Mouse (Mus musculus) G1E (cell line): ENCODE data around the gene Gm48552. TPM values are rescaled to one million over a fixed set of nuclear protein-coding genes. Genes with fewer than 3 reads are reported as not detected.
A peak's percentile ranks its signal among the peaks of the same experiment; 100 is the strongest.

Experiments used
- ATAC-seq: 2 replicates; pipeline ENCODE4 v1.8.0; 2016; ENCODE audit warnings: mild to moderate bottlenecking; ENCODE audit not compliant: insufficient number of reproducible peaks, poor library complexity, low FRiP score, severe bottlenecking; ENCODE audit errors: extremely low read depth
- DNase-seq: peaks from one replicate; pipeline ENCODE4 v3.0.0; 2012; ENCODE audit warnings: low spot score
- H3K27me3 ChIP-seq: 2 replicates; pipeline ENCODE4 v1.6.1; 2012; ENCODE audit warnings: mild to moderate bottlenecking, low read length, inconsistent platforms; ENCODE audit not compliant: insufficient read depth
- H3K36me3 ChIP-seq: replicated peaks from 2 replicates; pipeline ENCODE3; 2012; ENCODE audit warnings: mild to moderate bottlenecking, inconsistent platforms
- H3K4me1 ChIP-seq: 2 replicates; pipeline ENCODE4 v1.6.1; 2012; ENCODE audit warnings: low read depth, low read length, inconsistent platforms, mixed read lengths; ENCODE audit not compliant: insufficient read depth
- H3K4me3 ChIP-seq: 2 replicates; pipeline ENCODE4 v1.5.1; 2012; ENCODE audit warnings: low read depth, mild to moderate bottlenecking, inconsistent platforms, low read length, moderate library complexity, mixed read lengths
- H3K9me3 ChIP-seq: replicated peaks from 2 replicates; pipeline ENCODE4 v1.6.1; 2012; ENCODE audit warnings: inconsistent platforms
- CTCF ChIP-seq: IDR thresholded peaks from 2 replicates; pipeline ENCODE4 v1.5.1; 2012; ENCODE audit warnings: low read depth, low read length, inconsistent platforms, mixed read lengths
- GATA1 ChIP-seq: IDR thresholded peaks from 2 replicates; pipeline ENCODE4 v1.6.1; 2012; ENCODE audit warnings: borderline replicate concordance, low read length, inconsistent platforms, mixed read lengths
- GATA2 ChIP-seq: IDR thresholded peaks from 2 replicates; pipeline ENCODE4 v1.6.1; 2012; ENCODE audit warnings: low read depth, low read length, inconsistent platforms, borderline replicate concordance
- POLR2AphosphoS5 ChIP-seq: IDR thresholded peaks from 2 replicates; pipeline ENCODE4 v1.6.1; 2012; ENCODE audit warnings: low read depth, low read length, inconsistent platforms; ENCODE audit not compliant: insufficient replicate concordance
- TAL1 ChIP-seq: conservative IDR thresholded peaks from 2 replicates; pipeline ENCODE4 v1.6.1; 2012; ENCODE audit warnings: low read depth, low read length, inconsistent platforms, mixed read lengths
- polyA plus RNA-seq: library from polyadenylated mRNA; stranded (reverse); fragments of >175 nt; gene quantifications from 2 replicates; pipeline ENCODE4 v1.2.3, GENCODE M21; 2012
- total RNA-seq, 2 experiments: library from RNA; stranded (forward) in 1 of 2; stranded (reverse) in 1 of 2; fragments of 200-1000 nt in 1 of 2; fragments of >200 nt in 1 of 2; fragmentation: Nextera tagmentation in 1 of 2; gene quantifications; 2 replicates each; pipeline ENCODE4 v1.2.3; 2014 to 2017

Gene Gm48552
- total and polyA plus RNA-seq, 3 experiments: 0.38 to 7.4 (median 1.2) TPM

DNA sequence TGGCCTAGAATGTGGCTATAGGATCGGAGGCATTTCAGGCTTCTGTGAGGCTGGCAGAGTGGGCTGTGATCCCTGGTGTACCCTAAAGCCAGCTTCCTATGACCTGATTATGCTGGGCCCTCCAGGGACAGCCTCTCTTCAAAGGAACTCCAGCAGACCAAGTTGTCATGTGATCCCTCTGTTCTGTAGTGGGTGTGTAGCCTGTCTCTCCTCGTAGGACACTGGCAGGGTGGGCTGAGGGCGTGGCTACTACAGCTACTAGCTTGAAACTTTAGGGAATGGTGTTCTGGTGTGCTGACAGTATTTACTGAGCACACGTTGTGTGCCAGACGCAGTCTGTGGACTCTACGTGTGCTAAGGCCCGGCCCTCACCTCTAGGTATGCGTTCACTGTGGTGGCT lies 28.1 kb upstream of the Gm48552 start:
- peaks cover 93% of the 10 kb centered on the region for H3K4me1 ChIP-seq
- peaks cover 72% of the 10 kb centered on the region for H3K36me3 ChIP-seq
- H3K9me3 ChIP-seq: no peaks in the 10 kb centered on the region
- no peaks in the 10 kb centered on the region for H3K27me3 ChIP-seq
- DNase-seq (peak; percentile 47), ATAC-seq (peak; percentile 47)
- TF ChIP-seq POLR2AphosphoS5 (no peak), CTCF (no peak), GATA2 (no peak), GATA1 (no peak), TAL1 (no peak)
- peak overlapping the region; percentile 66; the same call in 1 of the 2 replicates for H3K4me3 ChIP-seq

DNA sequence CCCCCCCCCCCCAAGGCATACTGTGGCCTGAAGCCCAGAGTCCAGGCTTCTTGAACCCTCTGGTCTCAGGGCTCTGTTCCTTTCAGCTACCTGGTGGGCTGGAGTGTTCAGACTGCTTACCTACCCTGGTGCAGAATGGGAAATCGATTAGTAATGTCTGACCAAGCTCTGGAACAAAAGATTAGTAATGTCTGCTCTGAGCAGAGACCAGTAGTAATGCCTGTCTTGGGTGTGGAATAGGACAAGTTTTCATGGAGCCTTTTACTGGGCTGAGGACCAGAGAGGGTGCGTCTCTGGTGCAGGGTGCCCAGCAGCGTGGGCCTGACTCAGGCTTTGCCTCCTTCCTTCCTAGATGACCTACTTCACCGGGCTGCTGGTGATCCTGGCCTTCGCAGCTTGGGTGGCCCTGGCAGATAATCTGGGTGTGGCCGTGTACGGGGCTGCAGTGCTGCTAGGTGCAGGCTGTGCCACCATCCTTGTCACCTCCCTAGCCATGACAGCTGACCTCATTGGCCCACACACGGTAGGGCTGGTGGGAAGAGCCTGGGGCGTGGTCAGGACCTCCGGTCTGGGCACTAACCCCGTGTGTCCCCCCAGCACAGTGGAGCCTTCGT lies 26.4 kb upstream of the Gm48552 start:
- H3K27me3 ChIP-seq: no peaks in the 10 kb centered on the region
- H3K36me3 ChIP-seq: peaks cover 89% of the 10 kb centered on the region
- DNase-seq (no peak), ATAC-seq (no peak)
- H3K9me3 ChIP-seq: no peaks in the 10 kb centered on the region
- H3K4me3 ChIP-seq: peak overlapping the region; percentile 64; the same call in 1 of the 2 replicates
- H3K4me1 ChIP-seq: peaks cover 96% of the 10 kb centered on the region
- TF ChIP-seq POLR2AphosphoS5 (no peak), TAL1 (no peak), CTCF (no peak), GATA2 (no peak), GATA1 (no peak)

DNA sequence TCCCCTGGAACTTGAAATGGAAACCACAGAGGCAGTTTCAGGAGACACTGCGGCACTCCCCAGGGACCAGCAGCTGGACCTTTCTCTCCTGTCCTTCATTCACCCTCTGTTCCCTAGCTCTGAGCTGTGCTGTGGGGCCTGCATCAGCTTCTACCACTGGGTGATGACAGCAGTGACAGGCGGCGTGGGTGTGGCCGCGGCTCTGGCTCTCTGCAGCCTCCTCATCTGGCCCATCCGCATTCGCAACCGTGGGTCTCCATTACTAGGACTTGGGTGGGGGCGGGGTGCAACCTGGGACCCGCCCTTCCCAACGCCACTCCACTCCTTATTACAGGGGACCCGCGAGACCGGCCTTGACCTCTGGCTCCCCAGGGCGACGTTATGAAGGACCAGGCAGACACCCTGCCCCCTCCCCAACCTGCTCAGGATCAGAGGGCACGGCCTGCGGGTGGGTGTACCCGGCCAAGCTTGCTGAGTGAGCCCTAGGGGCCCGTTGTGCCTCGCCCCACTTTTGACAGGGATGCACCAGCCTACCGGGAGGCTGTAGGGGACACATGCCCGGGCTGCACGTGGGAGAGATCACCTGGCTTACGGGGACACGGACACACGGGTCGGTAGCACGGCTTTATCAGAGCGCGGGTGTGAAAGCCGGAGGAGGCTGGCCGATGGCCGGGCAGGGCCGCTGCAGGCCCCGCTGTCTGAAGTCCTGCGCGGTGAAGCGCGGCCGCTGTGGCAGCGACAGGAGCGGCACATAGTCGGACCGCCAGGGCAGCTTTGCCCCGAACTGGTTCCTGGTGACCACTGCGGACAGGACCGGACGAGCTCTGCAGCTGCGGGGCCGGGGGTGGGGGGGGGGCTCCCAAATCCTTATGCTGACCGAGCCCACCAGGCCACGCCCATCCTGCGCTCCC lies 25.1 kb upstream of the Gm48552 start:
- Histone ChIP-seq H3K4me1 (peaks cover 96% of the 10 kb centered on the region), H3K36me3 (peaks cover 99% of the 10 kb centered on the region), H3K27me3 (no peaks in the 10 kb centered on the region), H3K9me3 (no peaks in the 10 kb centered on the region), H3K4me3 (peak overlapping the region; percentile 34; the same call in 1 of the 2 replicates)
- TF ChIP-seq CTCF (no peak), TAL1 (no peak), POLR2AphosphoS5 (no peak), GATA2 (no peak)
- DNase-seq: no peak
- ATAC-seq: no peak

DNA sequence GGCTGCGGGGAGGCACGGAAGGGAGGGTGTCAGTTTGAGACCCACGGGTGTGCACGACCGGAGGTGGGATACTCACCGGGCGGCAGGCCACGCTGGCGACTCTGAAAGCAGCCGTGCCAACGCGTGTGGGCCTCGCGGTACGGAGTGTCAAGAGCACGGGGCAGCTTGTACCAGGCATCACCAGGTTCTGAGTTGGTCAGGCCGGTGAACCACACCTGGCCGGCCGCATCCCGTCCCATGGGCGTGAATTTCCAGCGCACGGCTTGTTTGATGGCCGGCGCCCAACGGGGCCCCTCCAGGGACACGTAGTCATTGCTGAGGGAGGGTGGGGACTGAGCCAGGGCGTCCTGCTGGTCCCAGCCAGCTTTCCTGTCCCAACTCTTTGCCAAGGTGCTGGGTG lies 24.1 kb upstream of the Gm48552 start:
- no peak for DNase-seq
- Histone ChIP-seq H3K27me3 (no peaks in the 10 kb centered on the region), H3K36me3 (peaks cover 100% of the 10 kb centered on the region), H3K4me1 (peaks cover 92% of the 10 kb centered on the region), H3K9me3 (no peaks in the 10 kb centered on the region), H3K4me3 (peak overlapping the region; percentile 24; the same call in 1 of the 2 replicates)
- ATAC-seq: no peak
- TF ChIP-seq CTCF: no peak
- TF ChIP-seq GATA1: no peak
- TF ChIP-seq POLR2AphosphoS5: 0 out of 2 replicates have a peak, but pooled peaks have one; percentile 17

DNA sequence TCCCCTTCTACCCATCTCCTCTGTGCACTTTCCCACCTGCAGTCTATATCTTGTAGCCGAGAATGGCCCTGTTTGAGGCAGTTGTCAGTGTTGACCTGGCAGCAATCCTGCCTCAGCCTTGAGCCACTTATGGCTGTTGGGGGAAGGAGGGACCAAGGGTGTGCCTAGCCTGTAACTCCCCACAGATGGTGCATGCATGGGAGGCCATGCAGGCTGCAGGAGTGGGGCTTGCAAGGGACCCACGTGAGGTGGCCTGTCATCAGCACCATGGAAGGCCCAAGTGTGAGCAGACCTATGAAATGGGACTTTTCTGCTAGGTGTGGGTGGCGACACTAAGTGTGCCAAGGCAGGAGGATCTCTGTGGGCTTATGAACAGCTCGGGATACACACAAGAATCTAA lies 23.7 kb upstream of the Gm48552 start:
- H3K27me3 ChIP-seq: no peaks in the 10 kb centered on the region
- DNase-seq: no peak
- peaks cover 100% of the 10 kb centered on the region for H3K36me3 ChIP-seq
- no peak overlapping the region for H3K4me3 ChIP-seq
- H3K4me1 ChIP-seq: peaks cover 88% of the 10 kb centered on the region
- no peaks in the 10 kb centered on the region for H3K9me3 ChIP-seq
- no peak for ATAC-seq
- peak; percentile 38; the same call in 1 of the 2 replicates for TF ChIP-seq POLR2AphosphoS5
- no peak for TF ChIP-seq TAL1

- DNase-seq: no peak
- ATAC-seq: peak; percentile 35
- peaks cover 80% of the 10 kb centered on the region for H3K4me1 ChIP-seq
These were observed 22.9 kb upstream of the Gm48552 start, which contains the start of gene 4930404N11Rik for GRCm38 (mm10) chr10:81365672-81366476. Gene 4930404N11Rik (minus strand): TSS chr10:81365816.

More at GRCm38 (mm10) chr10:81365672-81366476, 22.9 kb upstream of the Gm48552 start, which contains the start of gene 4930404N11Rik:
- Histone ChIP-seq H3K9me3 (no peaks in the 10 kb centered on the region), H3K4me3 (peak within 1 kb of the TSS; percentile 24; the same call in 1 of the 2 replicates), H3K36me3 (peaks cover 100% of the 10 kb centered on the region), H3K27me3 (no peaks in the 10 kb centered on the region)
- TF ChIP-seq POLR2AphosphoS5: no peak
- no peak for TF ChIP-seq GATA1
- no peak for TF ChIP-seq TAL1
- TF ChIP-seq GATA2: no peak
- no peak for TF ChIP-seq CTCF
